Comparison of ENCODE assay signal across 8 mouse cellular contexts in genomic region chr1:162738472-162738871, GRCm38 (mm10). TPM values are rescaled to one million over a fixed set of nuclear protein-coding genes. Genes with fewer than 3 reads are reported as not detected.
DNase-seq lines count a peak whose midpoint lies in the region; ATAC-seq and TF ChIP-seq lines count a peak whose summit lies in the region.

No protein-coding gene starts in this region.

- no peak for ATAC-seq in kidney, embryonic 15.5 days (replicated peaks; ENCODE audit: low FRiP score)
- ATAC-seq in embryonic facial prominence, embryonic 15.5 days (ENCODE audit: insufficient number of reproducible peaks, low FRiP score, low TSS enrichment, low read depth), result no peak
- ATAC-seq in limb, embryonic 14.5 days (ENCODE audit: low FRiP score, low read depth), result no peak

- DNase-seq in kidney, adult 2 months, result no peak
- DNase-seq in limb, embryonic 14.5 days (ENCODE audit: low spot score), result no peak
- peak; percentile 45 for DNase-seq in naive thymus-derived CD4-positive, alpha-beta T cell, adult 2 months (ENCODE audit: low read depth)
- DNase-seq in embryo, embryonic 10.5 days (ENCODE audit: low spot score), result no peak
- DNase-seq in adrenal gland, postnatal 25 days, result no peak
- DNase-seq in gastrocnemius, postnatal 36 days, result no peak

- no peaks in the 10 kb centered on the region for H3K9me3 ChIP-seq in kidney, embryonic 15.5 days (replicated peaks)
- H3K9me3 ChIP-seq in embryonic facial prominence, embryonic 15.5 days (replicated peaks), result no peaks in the 10 kb centered on the region
- no peaks in the 10 kb centered on the region for H3K9me3 ChIP-seq in limb, embryonic 14.5 days (ENCODE audit: control insufficient read depth, low read length)

- H3K36me3 ChIP-seq in kidney, embryonic 15.5 days, result peaks cover 3% of the 10 kb centered on the region; the same call in 1 of the 2 replicates
- no peaks in the 10 kb centered on the region for H3K36me3 ChIP-seq in kidney, adult 2 months (ENCODE audit: control insufficient read depth, insufficient read depth, low read length)
- no peaks in the 10 kb centered on the region for H3K36me3 ChIP-seq in embryonic facial prominence, embryonic 15.5 days
- H3K36me3 ChIP-seq in limb, embryonic 14.5 days (ENCODE audit: control insufficient read depth, insufficient read depth, low read length), result no peaks in the 10 kb centered on the region

- peak overlapping the region; percentile 99 for H3K4me3 ChIP-seq in kidney, embryonic 15.5 days (replicated peaks)
- no peak overlapping the region for H3K4me3 ChIP-seq in kidney, adult 2 months (ENCODE audit: insufficient read depth, low read depth, low read length)
- H3K4me3 ChIP-seq in embryonic facial prominence, embryonic 15.5 days (replicated peaks), result peak overlapping the region; percentile 89
- peak overlapping the region; percentile 99 for H3K4me3 ChIP-seq in limb, embryonic 14.5 days (replicated peaks; ENCODE audit: low read length)

- WGBS in kidney, embryonic 15.5 days, result 34% methylated on average over 2 of the region's 2 CpGs
- 10% methylated on average over 2 of the region's 2 CpGs for WGBS in kidney, adult 2 months
- WGBS in embryonic facial prominence, embryonic 15.5 days, result 23% methylated on average over 2 of the region's 2 CpGs
- WGBS in limb, embryonic 14.5 days, result 55% methylated on average over 2 of the region's 2 CpGs

- no peak overlapping the region for H3K27ac ChIP-seq in kidney, embryonic 15.5 days
- no peak overlapping the region for H3K27ac ChIP-seq in kidney, adult 2 months (ENCODE audit: insufficient read depth, low read depth, low read length)
- H3K27ac ChIP-seq in embryonic facial prominence, embryonic 15.5 days (replicated peaks), result no peak overlapping the region
- no peak overlapping the region for H3K27ac ChIP-seq in limb, embryonic 14.5 days (replicated peaks; ENCODE audit: low read depth, low read length)

- H3K4me1 ChIP-seq in kidney, embryonic 15.5 days, result peaks cover 32% of the 10 kb centered on the region
- peaks cover 21% of the 10 kb centered on the region for H3K4me1 ChIP-seq in kidney, adult 2 months (ENCODE audit: control insufficient read depth, insufficient read depth, low read length)
- peaks cover 13% of the 10 kb centered on the region; the same call in 1 of the 2 replicates for H3K4me1 ChIP-seq in embryonic facial prominence, embryonic 15.5 days
- peaks cover 14% of the 10 kb centered on the region for H3K4me1 ChIP-seq in limb, embryonic 14.5 days (ENCODE audit: control insufficient read depth, insufficient read depth, low read length)

- H3K4me2 ChIP-seq in kidney, embryonic 15.5 days, result peak overlapping the region; percentile 68
- H3K4me2 ChIP-seq in embryonic facial prominence, embryonic 15.5 days (replicated peaks), result peak overlapping the region; percentile 54
- H3K4me2 ChIP-seq in limb, embryonic 14.5 days (replicated peaks; ENCODE audit: low read depth, low read length, severe bottlenecking), result peak overlapping the region; percentile 80

- 0 out of 2 replicates have a peak overlapping the region, but pooled peaks have one; percentile 100 for H3K9ac ChIP-seq in kidney, embryonic 15.5 days
- no peak overlapping the region for H3K9ac ChIP-seq in embryonic facial prominence, embryonic 15.5 days
- peak overlapping the region; percentile 98 for H3K9ac ChIP-seq in limb, embryonic 14.5 days (ENCODE audit: low read depth, low read length, severe bottlenecking)

- TF ChIP-seq POLR2A in kidney, adult 2 months (IDR thresholded peaks at IDR 0.05; ENCODE audit: low read depth, low read length), result no peak
- TF ChIP-seq POLR2A in limb, embryonic 14.5 days (IDR thresholded peaks at IDR 0.05; ENCODE audit: borderline replicate concordance, extremely low read depth, insufficient read depth, insufficient read length), result no peak

- no peaks in the 10 kb centered on the region for H3K27me3 ChIP-seq in kidney, embryonic 15.5 days
- H3K27me3 ChIP-seq in kidney, adult 2 months (replicated peaks; ENCODE audit: control insufficient read depth, insufficient read depth, low read length), result no peaks in the 10 kb centered on the region
- no peaks in the 10 kb centered on the region for H3K27me3 ChIP-seq in embryonic facial prominence, embryonic 15.5 days
- H3K27me3 ChIP-seq in limb, embryonic 14.5 days (ENCODE audit: control insufficient read depth, insufficient read depth, low read length), result no peaks in the 10 kb centered on the region

- no peak for TF ChIP-seq CTCF in kidney, adult 2 months (conservative IDR thresholded peaks at IDR 0.05; ENCODE audit: insufficient read depth, insufficient read length, low read depth, low read length)

- intact Hi-C loops in gastrocnemius, postnatal 36 days (cut with DNase I), result no loop called here

RNA-seq across cellular contexts. Expression of gene Prrc2c, which starts 1.9 kb away (rescaled TPM):
- polyA plus RNA-seq in kidney, embryonic 15.5 days (2015; fragmentation: Nextera tagmentation; extraction: Ambion mirVana), result 148 and 162 TPM in 2 replicates
- 23.5 and 26.7 TPM in 2 replicates for polyA plus RNA-seq in kidney, adult 2 months (2012; rRNA removed)
- 151 and 156 TPM in 2 replicates for polyA plus RNA-seq in embryonic facial prominence, embryonic 15.5 days (2015; fragmentation: Nextera tagmentation; extraction: Ambion mirVana)
- polyA plus RNA-seq in limb, embryonic 14.5 days (2012; rRNA removed), result 69.1 and 75.3 TPM in 2 replicates
- polyA plus RNA-seq in limb, embryonic 14.5 days (2014; fragmentation: Nextera tagmentation; extraction: Ambion mirVana), result 165 and 186 TPM in 2 replicates
- total RNA-seq in adrenal gland, postnatal 25 days (2021), result 139 and 183 TPM in 2 replicates
- 10 to 100 TPM; 43.9 to 55.3 TPM for total RNA-seq in gastrocnemius, postnatal 36 days (2021)
